Mouse (Mus musculus) olfactory bulb, adult 2 months (tissue): Measurements from ENCODE around the gene Synm.

Experiments
- CTCF ChIP-seq: fragments of 200-500 bp; IDR thresholded peaks from 2 replicates; pipeline ENCODE4 v1.5.1; 2012; ENCODE audit warnings: low read depth, mild to moderate bottlenecking, low read length, moderate library complexity; ENCODE audit not compliant: insufficient read depth
- POLR2A ChIP-seq: fragments of 200-500 bp; IDR thresholded peaks from 2 replicates; pipeline ENCODE4 v1.6.1; 2012; ENCODE audit warnings: mild to moderate bottlenecking, low read depth, low read length, moderate library complexity; ENCODE audit not compliant: insufficient read depth

DNA sequence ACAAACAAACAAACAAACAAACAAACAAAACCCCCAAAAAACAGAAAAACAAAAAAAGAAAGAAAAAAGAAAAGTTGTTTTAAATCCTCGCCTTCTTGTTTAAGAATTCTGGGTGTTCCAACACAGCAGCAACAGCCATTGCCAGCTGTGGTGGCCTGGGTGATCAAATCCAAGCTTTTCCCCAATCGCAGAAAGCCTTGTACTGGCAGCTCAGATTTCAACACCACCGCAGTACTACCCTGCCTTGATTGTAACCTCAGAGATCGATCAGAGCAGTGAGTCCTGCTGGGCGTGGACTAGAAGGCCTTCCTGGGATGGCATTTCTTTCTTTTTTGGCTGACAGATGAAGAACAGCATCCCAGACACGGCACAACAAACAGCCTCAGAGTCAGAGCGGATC lies 63.6 kb downstream of the Synm start:
- TF ChIP-seq CTCF (no peak), POLR2A (no peak)
